Mouse (Mus musculus) ovary, postnatal 36 days (tissue): ENCODE data around the gene Fam53b.

Experiments
- DNase-seq: peaks from one replicate; pipeline ENCODE4 v3.0.0; 2022; ENCODE audit warnings: low spot score, mixed read lengths

The Fam53b gene

GRCm38 (mm10) chr7:132712044-132712708, 101.5 kb downstream of the Fam53b start:
- no peak for DNase-seq

GRCm38 (mm10) chr7:132711579-132711978, 102.1 kb downstream of the Fam53b start:
- DNase-seq: no peak

GRCm38 (mm10) chr7:132705130-132705529, 108.6 kb downstream of the Fam53b start:
- DNase-seq: no peak

GRCm38 (mm10) chr7:132704310-132704875, 109.3 kb downstream of the Fam53b start:
- no peak for DNase-seq

GRCm38 (mm10) chr7:132703515-132704309, 110.0 kb downstream of the Fam53b start:
- no peak for DNase-seq

GRCm38 (mm10) chr7:132702492-132703070, 111.1 kb downstream of the Fam53b start:
- no peak for DNase-seq

GRCm38 (mm10) chr7:132702024-132702423, 111.7 kb downstream of the Fam53b start:
- DNase-seq: no peak

- no peak for DNase-seq
These were observed 112.3 kb downstream of the Fam53b start for GRCm38 (mm10) chr7:132701412-132701811.

- DNase-seq: no peak
These were observed 113.6 kb downstream of the Fam53b start for GRCm38 (mm10) chr7:132700107-132700506.

GRCm38 (mm10) chr7:132699639-132700038, 114.0 kb downstream of the Fam53b start:
- DNase-seq: no peak

GRCm38 (mm10) chr7:132699165-132699564, 114.5 kb downstream of the Fam53b start:
- DNase-seq: no peak

GRCm38 (mm10) chr7:132698737-132699136, 114.9 kb downstream of the Fam53b start:
- no peak for DNase-seq

- DNase-seq: no peak
These were observed 116.4 kb downstream of the Fam53b start for GRCm38 (mm10) chr7:132697258-132697796.

- no peak for DNase-seq
These were observed 120.1 kb downstream of the Fam53b start for GRCm38 (mm10) chr7:132693561-132693960.

GRCm38 (mm10) chr7:132692719-132693118, 121.0 kb downstream of the Fam53b start:
- DNase-seq: peak; percentile 43

GRCm38 (mm10) chr7:132690716-132691472, 122.8 kb downstream of the Fam53b start:
- DNase-seq: no peak

- DNase-seq: no peak
These were observed 124.0 kb downstream of the Fam53b start for GRCm38 (mm10) chr7:132689722-132690121.

- DNase-seq: no peak
These were observed 125.0 kb downstream of the Fam53b start for GRCm38 (mm10) chr7:132688721-132689120.

GRCm38 (mm10) chr7:132687897-132688296, 125.8 kb downstream of the Fam53b start:
- DNase-seq: no peak

- no peak for DNase-seq
These were observed 127.2 kb downstream of the Fam53b start for GRCm38 (mm10) chr7:132686515-132686914.

GRCm38 (mm10) chr7:132683923-132684322, 129.8 kb downstream of the Fam53b start:
- no peak for DNase-seq

- DNase-seq: no peak
These were observed 130.8 kb downstream of the Fam53b start for GRCm38 (mm10) chr7:132682901-132683300.
